Mouse (Mus musculus): ENCODE measurements at regions not wholly inside any gene's neighbourhood (a gene's known extent, or its start where the extent isn't known, plus 50 kb on each side); places are given as distances from the start of the nearest gene placed in this dataset.

DNA sequence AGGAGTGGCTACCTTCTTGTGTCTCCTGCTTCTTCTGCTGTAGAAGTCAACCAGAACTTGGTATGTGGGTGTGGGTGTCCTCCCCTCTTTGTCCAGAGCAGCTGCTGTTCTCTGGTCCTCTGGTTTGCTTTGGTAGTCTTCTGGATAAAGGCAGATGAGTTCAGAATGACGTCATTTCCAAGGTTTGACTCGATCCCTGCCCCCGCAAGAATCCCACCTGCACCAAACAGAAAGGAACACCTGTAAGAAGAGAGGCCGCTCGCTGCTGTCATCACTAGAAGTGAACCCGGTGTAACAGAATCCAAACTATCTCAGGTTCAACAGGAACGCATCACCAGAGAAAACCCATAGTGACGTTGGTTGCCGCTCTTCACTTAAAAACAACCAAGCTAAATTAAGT lies 205.0 kb downstream of the Bcl2l11 start:
- Histone ChIP-seq H3K9ac (no peak overlapping the region), H3K27ac (no peak overlapping the region), H3K9me3 (replicated peaks) (no peaks in the 10 kb centered on the region), H3K4me2 (no peak overlapping the region), H3K36me3 (no peaks in the 10 kb centered on the region), H3K4me3 (no peak overlapping the region), H3K4me1 (no peaks in the 10 kb centered on the region), H3K27me3 (replicated peaks) (no peaks in the 10 kb centered on the region)
- 76% methylated on average over 9 of the region's 9 CpGs for WGBS (ENCODE audit: insufficient replicate concordance)
- ATAC-seq: no peak

DNA sequence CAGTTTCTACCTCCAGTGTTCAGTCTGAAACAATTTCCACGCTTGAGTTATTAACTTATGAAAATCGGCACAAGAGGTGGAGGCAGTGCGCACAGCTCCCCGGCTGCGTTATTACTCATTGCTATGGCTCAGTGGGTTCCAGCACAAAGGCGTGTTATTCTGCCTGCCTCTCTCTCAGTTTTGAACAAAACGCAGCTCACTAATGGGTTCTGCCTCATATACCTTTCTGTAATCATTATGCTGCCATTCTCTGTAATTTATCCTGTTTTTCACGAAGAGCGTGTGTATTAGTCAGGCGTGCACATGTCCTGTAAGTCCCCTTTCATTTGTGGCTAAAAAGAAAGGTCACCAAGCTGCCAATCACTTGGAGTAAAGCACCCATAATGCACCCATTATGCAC lies 205.4 kb downstream of the Bcl2l11 start:
- no peak for ATAC-seq
- WGBS (ENCODE audit: insufficient replicate concordance): 80% methylated on average over 10 of the region's 10 CpGs

DNA sequence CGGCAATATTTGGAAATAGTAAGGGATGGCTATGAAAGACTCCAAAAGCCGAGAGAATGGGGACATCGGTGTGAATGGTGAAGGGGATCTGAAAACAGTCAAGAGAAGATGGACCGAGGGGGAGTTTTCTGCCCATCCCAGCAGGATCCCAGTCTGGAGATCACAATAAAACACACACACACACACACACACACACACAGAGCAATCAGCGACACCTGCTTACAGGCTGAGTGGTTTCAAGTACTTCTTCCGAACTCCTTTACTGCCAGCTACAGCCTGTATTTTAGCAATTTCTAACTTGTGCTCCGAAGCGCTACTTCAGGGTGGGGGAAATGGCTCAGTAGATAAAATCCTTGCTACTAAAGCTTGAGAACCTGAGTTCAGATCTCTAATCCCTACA lies 205.8 kb downstream of the Bcl2l11 start:
- H3K4me1 ChIP-seq: no peaks in the 10 kb centered on the region
- H3K9ac ChIP-seq: no peak overlapping the region
- no peak overlapping the region for H3K4me3 ChIP-seq
- H3K4me2 ChIP-seq: no peak overlapping the region
- no peaks in the 10 kb centered on the region for H3K36me3 ChIP-seq
- WGBS (ENCODE audit: insufficient replicate concordance): 75% methylated on average over 8 of the region's 8 CpGs
- ATAC-seq: no peak
- no peaks in the 10 kb centered on the region for H3K27me3 ChIP-seq (replicated peaks)
- H3K27ac ChIP-seq: no peak overlapping the region
- H3K9me3 ChIP-seq (replicated peaks): no peaks in the 10 kb centered on the region

More for the DNA sequence above, 205.4 kb downstream of the Bcl2l11 start:
- Histone ChIP-seq H3K27me3 (replicated peaks) (no peaks in the 10 kb centered on the region), H3K4me2 (no peak overlapping the region), H3K27ac (no peak overlapping the region), H3K4me3 (no peak overlapping the region), H3K4me1 (no peaks in the 10 kb centered on the region), H3K9me3 (replicated peaks) (no peaks in the 10 kb centered on the region), H3K9ac (no peak overlapping the region), H3K36me3 (no peaks in the 10 kb centered on the region)

- Histone ChIP-seq H3K4me2 (no peak overlapping the region), H3K4me3 (no peak overlapping the region), H3K9me3 (replicated peaks) (no peaks in the 10 kb centered on the region), H3K27ac (no peak overlapping the region), H3K27me3 (replicated peaks) (no peaks in the 10 kb centered on the region), H3K9ac (no peak overlapping the region), H3K4me1 (peaks cover 4% of the 10 kb centered on the region; the same call in 1 of the 2 replicates), H3K36me3 (no peaks in the 10 kb centered on the region)
- no peak for ATAC-seq
- 55% methylated on average over 10 of the region's 10 CpGs for WGBS (ENCODE audit: insufficient replicate concordance)
These were observed 207.7 kb downstream of the Bcl2l11 start for GRCm38 (mm10) chr2:128333401-128334142.

GRCm38 (mm10) chr2:128334143-128334470 lies 208.3 kb downstream of the Bcl2l11 start:
- H3K27me3 ChIP-seq (replicated peaks): no peaks in the 10 kb centered on the region
- H3K36me3 ChIP-seq: no peaks in the 10 kb centered on the region
- no peak for ATAC-seq
- no peaks in the 10 kb centered on the region for H3K9me3 ChIP-seq (replicated peaks)
- no peak overlapping the region for H3K27ac ChIP-seq
- peaks cover 10% of the 10 kb centered on the region for H3K4me1 ChIP-seq
- no peak overlapping the region for H3K4me2 ChIP-seq
- H3K9ac ChIP-seq: no peak overlapping the region
- H3K4me3 ChIP-seq: no peak overlapping the region
- WGBS (ENCODE audit: insufficient replicate concordance): 53% methylated on average over 2 of the region's 2 CpGs

- 42% methylated on average over 7 of the region's 7 CpGs for WGBS (ENCODE audit: insufficient replicate concordance)
- H3K27ac ChIP-seq: no peak overlapping the region
- H3K9me3 ChIP-seq (replicated peaks): no peaks in the 10 kb centered on the region
- no peaks in the 10 kb centered on the region for H3K27me3 ChIP-seq (replicated peaks)
- no peak for ATAC-seq
- peaks cover 18% of the 10 kb centered on the region for H3K4me1 ChIP-seq
- H3K4me2 ChIP-seq: no peak overlapping the region
- no peak overlapping the region for H3K9ac ChIP-seq
- no peaks in the 10 kb centered on the region for H3K36me3 ChIP-seq
- no peak overlapping the region for H3K4me3 ChIP-seq
These were observed 209.1 kb downstream of the Bcl2l11 start for GRCm38 (mm10) chr2:128334757-128335500.

DNA sequence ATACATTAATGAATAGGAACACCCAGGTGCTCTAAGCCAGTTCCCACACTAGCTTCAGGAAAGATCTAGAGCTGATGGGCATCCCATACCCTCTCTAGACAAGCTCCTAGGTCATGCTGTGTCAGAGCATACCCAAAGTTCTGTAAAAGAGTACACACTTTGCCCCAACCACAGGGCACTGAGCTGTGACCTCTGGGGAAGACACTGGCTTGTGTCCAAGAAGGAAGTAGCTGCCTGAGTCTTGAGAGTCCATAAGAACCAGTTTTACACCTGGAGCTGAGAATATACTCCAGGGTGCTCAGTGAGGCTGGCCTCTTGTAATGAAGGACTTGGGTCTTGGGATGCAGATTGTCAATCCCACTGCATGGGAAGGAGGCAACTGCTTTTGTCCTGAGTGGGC lies 211.4 kb downstream of the Bcl2l11 start:
- peaks cover 3% of the 10 kb centered on the region; the same call in 1 of the 2 replicates for H3K27me3 ChIP-seq (replicated peaks)
- H3K9me3 ChIP-seq (replicated peaks): no peaks in the 10 kb centered on the region
- H3K4me3 ChIP-seq: no peak overlapping the region
- H3K4me2 ChIP-seq: no peak overlapping the region
- no peaks in the 10 kb centered on the region for H3K36me3 ChIP-seq
- no peak overlapping the region for H3K27ac ChIP-seq
- no peak for ATAC-seq
- H3K9ac ChIP-seq: no peak overlapping the region
- H3K4me1 ChIP-seq: peaks cover 28% of the 10 kb centered on the region

DNA sequence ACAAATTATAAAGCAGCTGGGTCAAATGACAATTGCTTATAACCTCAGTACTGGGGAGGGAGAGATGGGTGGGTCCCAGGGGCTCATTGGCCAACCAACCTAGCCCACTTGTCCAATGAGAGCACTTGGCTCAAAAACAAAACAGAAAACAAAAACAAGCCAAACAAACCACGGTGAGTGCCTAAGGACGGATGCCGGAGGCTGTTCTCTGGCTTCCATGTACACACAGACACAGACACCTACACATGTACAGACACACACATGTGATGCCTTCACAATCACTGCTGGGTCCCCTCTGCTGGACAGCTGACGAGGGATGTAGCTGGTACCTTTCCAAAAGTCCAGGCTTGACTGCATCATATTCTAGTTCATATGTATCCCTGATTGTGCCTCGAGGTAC lies 212.0 kb downstream of the Bcl2l11 start:
- Histone ChIP-seq H3K27ac (no peak overlapping the region), H3K4me3 (no peak overlapping the region), H3K4me1 (peaks cover 33% of the 10 kb centered on the region), H3K4me2 (no peak overlapping the region), H3K36me3 (no peaks in the 10 kb centered on the region), H3K27me3 (replicated peaks) (peaks cover 3% of the 10 kb centered on the region; the same call in 1 of the 2 replicates), H3K9ac (no peak overlapping the region), H3K9me3 (replicated peaks) (no peaks in the 10 kb centered on the region)
- 69% methylated on average over 5 of the region's 5 CpGs for WGBS (ENCODE audit: insufficient replicate concordance)
- ATAC-seq: no peak

DNA sequence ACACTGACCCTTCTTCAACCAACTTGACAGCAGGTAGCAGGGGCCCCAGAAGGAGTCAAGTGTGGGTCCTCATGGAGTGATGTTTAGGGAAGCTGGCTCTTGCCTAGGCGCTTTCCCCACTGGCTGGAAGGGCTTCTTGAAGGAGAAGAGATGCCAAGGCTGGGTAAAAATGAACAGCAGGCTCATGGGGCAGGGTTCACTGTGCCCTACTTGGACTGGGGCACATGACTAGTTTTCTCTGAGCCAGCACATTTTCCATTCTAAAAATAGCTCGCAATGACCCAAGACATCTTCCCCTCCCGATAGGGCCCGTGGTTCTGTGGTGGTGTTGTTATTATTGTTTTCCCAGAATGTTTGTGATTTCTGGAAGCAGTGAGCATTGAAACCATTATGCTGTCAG lies 212.6 kb downstream of the Bcl2l11 start:
- WGBS (ENCODE audit: insufficient replicate concordance): 42% methylated on average over 4 of the region's 4 CpGs
- H3K4me3 ChIP-seq: no peak overlapping the region
- H3K9me3 ChIP-seq (replicated peaks): no peaks in the 10 kb centered on the region
- peaks cover 33% of the 10 kb centered on the region for H3K4me1 ChIP-seq
- no peak overlapping the region for H3K4me2 ChIP-seq
- H3K27me3 ChIP-seq (replicated peaks): peaks cover 3% of the 10 kb centered on the region; the same call in 1 of the 2 replicates
- H3K36me3 ChIP-seq: no peaks in the 10 kb centered on the region
- H3K9ac ChIP-seq: no peak overlapping the region
- H3K27ac ChIP-seq: peak overlapping the region; percentile 45; the same call in 1 of the 2 replicates
- ATAC-seq: no peak

DNA sequence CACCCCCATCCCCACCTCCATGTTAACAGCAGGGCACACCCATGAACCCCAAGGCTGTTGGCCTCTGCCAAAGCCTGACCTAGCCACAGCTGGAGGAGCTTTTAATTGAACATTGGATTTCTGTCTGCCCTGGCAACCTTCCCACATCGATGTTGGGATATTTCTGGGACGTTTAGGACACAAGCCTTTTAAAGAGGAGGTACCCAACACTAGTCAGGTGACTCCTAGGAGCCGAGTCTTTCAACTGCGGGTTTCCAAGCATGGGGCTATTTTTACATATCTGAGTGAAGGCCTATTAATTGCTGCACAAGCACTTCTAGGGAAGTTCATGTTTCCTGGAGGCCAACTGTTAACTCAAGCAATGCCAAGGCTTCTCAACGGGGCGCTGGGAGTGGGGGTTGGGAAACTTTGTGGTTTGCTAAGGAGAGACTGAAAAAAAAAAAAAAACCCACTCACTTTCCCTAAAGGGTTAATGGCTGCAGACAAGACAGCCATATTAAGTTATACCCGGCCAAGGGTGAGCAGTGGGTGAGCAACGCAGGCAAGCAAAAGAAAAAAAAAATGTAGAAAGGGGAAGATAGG lies 213.3 kb downstream of the Bcl2l11 start:
- 10% methylated on average over 8 of the region's 8 CpGs for whole genome bisulfite sequencing (ENCODE audit: insufficient replicate concordance)
- no peak overlapping the region for H3K4me3 ChIP-seq
- H3K9me3 ChIP-seq (replicated peaks): no peaks in the 10 kb centered on the region
- H3K9ac ChIP-seq: no peak overlapping the region
- peaks cover 33% of the 10 kb centered on the region for H3K4me1 ChIP-seq
- H3K27me3 ChIP-seq (replicated peaks): peaks cover 3% of the 10 kb centered on the region; the same call in 1 of the 2 replicates
- no peak for ATAC-seq
- no peaks in the 10 kb centered on the region for H3K36me3 ChIP-seq
- H3K4me2 ChIP-seq: no peak overlapping the region
- H3K27ac ChIP-seq: peak overlapping the region; percentile 45; the same call in 1 of the 2 replicates

DNA sequence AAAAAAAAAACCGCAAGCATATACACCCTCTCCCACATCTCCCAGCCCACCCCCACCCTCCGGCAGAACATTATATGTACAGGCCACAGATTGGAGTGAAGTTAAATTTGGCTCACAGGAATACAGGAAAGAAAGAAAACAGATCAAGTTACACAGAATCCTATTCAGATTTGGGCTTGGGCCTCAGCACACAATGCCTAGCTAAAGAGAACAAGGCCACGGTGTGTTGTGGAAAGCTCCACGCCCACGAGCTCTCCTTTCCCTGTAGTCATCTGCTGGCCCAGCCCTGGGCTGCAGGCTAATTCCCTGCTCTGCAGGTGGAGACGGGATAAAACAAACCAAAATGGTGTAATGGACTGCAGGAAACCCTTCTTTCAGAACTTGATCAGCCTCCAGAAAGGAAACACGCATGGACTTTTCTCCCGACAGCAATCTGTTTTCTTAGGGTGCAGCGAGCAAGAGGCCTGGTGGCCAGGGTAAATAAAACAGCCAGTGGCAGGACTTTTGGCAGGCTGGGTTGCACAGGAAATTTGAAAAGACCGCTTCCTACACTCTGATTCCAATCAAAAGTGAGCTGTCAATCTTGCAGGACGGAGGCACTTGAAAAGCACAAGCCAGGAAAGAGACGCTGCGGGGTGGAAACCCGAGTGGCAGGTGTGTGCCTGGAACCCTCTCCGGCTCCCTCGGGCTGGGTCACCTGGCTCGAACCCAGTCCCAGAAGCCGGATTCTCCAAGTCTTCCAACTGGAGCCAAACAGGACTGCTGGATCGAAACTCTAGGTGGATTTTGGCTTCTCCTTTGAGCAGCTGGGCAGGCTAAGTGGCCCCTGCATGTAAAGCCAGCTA lies 214.0 kb downstream of the Bcl2l11 start:
- no peaks in the 10 kb centered on the region for H3K36me3 ChIP-seq
- H3K9me3 ChIP-seq (replicated peaks): no peaks in the 10 kb centered on the region
- 24% methylated on average over 19 of the region's 19 CpGs for WGBS (ENCODE audit: insufficient replicate concordance)
- H3K27me3 ChIP-seq (replicated peaks): peaks cover 3% of the 10 kb centered on the region; the same call in 1 of the 2 replicates
- no peak overlapping the region for H3K9ac ChIP-seq
- peak overlapping the region; percentile 27; the same call in 1 of the 2 replicates for H3K4me2 ChIP-seq
- ATAC-seq: no peak
- H3K27ac ChIP-seq: peak overlapping the region; percentile 40; the same call in 1 of the 2 replicates
- peaks cover 33% of the 10 kb centered on the region for H3K4me1 ChIP-seq
- no peak overlapping the region for H3K4me3 ChIP-seq
